Mouse (Mus musculus) kidney, adult 2 months (tissue): ENCODE measurements at regions not wholly inside any gene's neighbourhood (a gene's known extent, or its start where the extent isn't known, plus 50 kb on each side); places are given as distances from the start of the nearest gene placed in this dataset.

Experiments
- CTCF ChIP-seq: fragments of 200-500 bp; conservative IDR thresholded peaks from 2 replicates; pipeline ENCODE4 v1.5.1; 2011; ENCODE audit warnings: low read depth, mild to moderate bottlenecking, control low read depth, low read length, moderate library complexity, mixed read lengths; ENCODE audit not compliant: insufficient read depth, insufficient read length
- POLR2A ChIP-seq: fragments of 200-500 bp; IDR thresholded peaks from one replicate; pipeline ENCODE4 v1.6.1; 2011; ENCODE audit warnings: low read depth, low read length, control low read depth

GRCm38 (mm10) chr6:48209739-48210138 lies 123.3 kb upstream of the Zfp746 start:
- no peak for TF ChIP-seq POLR2A
- TF ChIP-seq CTCF: no peak
